26 mouse cellular contexts compared by ENCODE assay signal in the genomic region with DNA sequence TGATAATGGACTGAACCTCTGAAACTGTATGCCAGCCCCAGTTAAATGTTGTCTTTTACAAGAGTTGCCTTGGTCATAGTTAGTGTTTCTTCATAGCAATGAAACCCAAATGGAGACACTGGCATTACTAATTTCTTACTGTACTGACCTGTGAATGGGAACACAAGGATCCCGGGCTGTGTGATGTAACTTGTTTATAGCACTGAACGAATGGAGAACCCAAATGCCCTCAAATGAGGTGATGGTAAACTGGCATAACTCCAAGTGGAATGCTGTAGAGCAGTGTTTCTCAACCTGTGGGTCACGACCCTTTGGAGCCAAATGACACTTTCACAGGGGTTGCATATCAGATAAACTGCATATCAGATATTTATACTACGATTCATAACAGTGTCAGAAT. TPM values are rescaled to one million over a fixed set of nuclear protein-coding genes. Genes with fewer than 3 reads are reported as not detected.
DNase-seq lines count a peak whose midpoint lies in the region; ATAC-seq and TF ChIP-seq lines count a peak whose summit lies in the region.
"Had no signal": no experiment of that assay in that cellular context is flagged by ENCODE, and none has a peak within 500 bp of the region (broad histone marks: within the 10 kb centered on the region; RNA-seq: fewer than 3 reads in every experiment).

No protein-coding gene starts in this region.

- H3K4me2 ChIP-seq in liver, postnatal 0 days (ENCODE audit: low read depth, low read length): no peak overlapping the region
- H3K4me2 ChIP-seq in liver, embryonic 11.5 days: no peak overlapping the region
- H3K4me2 ChIP-seq in hindbrain, embryonic 16.5 days (ENCODE audit: low read length): no peak overlapping the region

- no peak overlapping the region for H3K27ac ChIP-seq in liver, adult 2 months (replicated peaks; ENCODE audit: insufficient read depth, low read depth, low read length)
- no peak overlapping the region for H3K27ac ChIP-seq in liver, postnatal 0 days (ENCODE audit: low read depth)
- no peak overlapping the region for H3K27ac ChIP-seq in liver, embryonic 11.5 days (ENCODE audit: low read depth, low read length)
- no peak overlapping the region for H3K27ac ChIP-seq in ES-E14 (ENCODE audit: insufficient read depth, low read depth, low read length, poor library complexity, severe bottlenecking)
- H3K27ac ChIP-seq in hindbrain, embryonic 16.5 days (ENCODE audit: low read depth, low read length): no peak overlapping the region

- no peak overlapping the region for H3K9ac ChIP-seq in liver, adult 2 months (ENCODE audit: low read depth, low read length)
- H3K9ac ChIP-seq in liver, postnatal 0 days (replicated peaks): no peak overlapping the region
- no peak overlapping the region for H3K9ac ChIP-seq in liver, embryonic 11.5 days (ENCODE audit: low read depth, low read length)
- H3K9ac ChIP-seq in ES-E14 (ENCODE audit: insufficient read depth, low read depth, low read length, poor library complexity, severe bottlenecking): no peak overlapping the region
- no peak overlapping the region for H3K9ac ChIP-seq in hindbrain, embryonic 16.5 days (ENCODE audit: low read depth, low read length)

- ATAC-seq in liver, postnatal 0 days: peak; percentile 80
- ATAC-seq in liver, embryonic 11.5 days (replicated peaks; ENCODE audit: low FRiP score): no peak
- ATAC-seq in hindbrain, embryonic 16.5 days: no peak
- ATAC-seq: activated CD4-positive, CD25-positive, alpha-beta regulatory T cell, adult 4 months; CD4-positive, CD25-positive, alpha-beta regulatory T cell, adult 4 months; Patski had no signal

- 16% methylated on average over 4 of the region's 4 CpGs for WGBS in liver, adult 2 months
- 49% methylated on average over 4 of the region's 4 CpGs for WGBS in liver, postnatal 0 days (ENCODE audit: insufficient replicate concordance)
- 72% methylated on average over 4 of the region's 4 CpGs for WGBS in liver, embryonic 11.5 days
- 83% methylated on average over 4 of the region's 4 CpGs for WGBS in hindbrain, embryonic 16.5 days

- no peaks in the 10 kb centered on the region for H3K9me3 ChIP-seq in liver, postnatal 0 days (ENCODE audit: low read length)
- no peaks in the 10 kb centered on the region for H3K9me3 ChIP-seq in liver, embryonic 11.5 days (ENCODE audit: control insufficient read depth, low read length)
- H3K9me3 ChIP-seq in ES-E14 (ENCODE audit: control insufficient read depth, insufficient read depth, low read depth, low read length): no peaks in the 10 kb centered on the region
- no peaks in the 10 kb centered on the region for H3K9me3 ChIP-seq in hindbrain, embryonic 16.5 days (ENCODE audit: control insufficient read depth, low read length)
- H3K9me3 ChIP-seq: G1E had no signal

- no peak overlapping the region for H3K4me3 ChIP-seq in liver, adult 2 months (ENCODE audit: insufficient read depth, low read depth, low read length)
- H3K4me3 ChIP-seq in liver, postnatal 0 days (ENCODE audit: low read depth, low read length): no peak overlapping the region
- H3K4me3 ChIP-seq in liver, embryonic 11.5 days (ENCODE audit: low read depth, low read length): no peak overlapping the region
- no peak overlapping the region for H3K4me3 ChIP-seq in ES-E14 (ENCODE audit: insufficient read depth in 1 of 2, low read depth in 1 of 2, low read length in 2 of 2, poor library complexity in 1 of 2, severe bottlenecking in 1 of 2)
- no peak overlapping the region for H3K4me3 ChIP-seq in hindbrain, embryonic 16.5 days (ENCODE audit: low read length)

- TF ChIP-seq POLR2A in liver, adult 2 months (IDR thresholded peaks at IDR 0.05; ENCODE audit: extremely low read depth, insufficient read depth, low read length): no peak

- H3K27me3 ChIP-seq in liver, adult 2 months (ENCODE audit: control insufficient read depth, insufficient read depth, low read length): no peaks in the 10 kb centered on the region
- no peaks in the 10 kb centered on the region for H3K27me3 ChIP-seq in liver, postnatal 0 days (ENCODE audit: insufficient read depth, low read length)
- no peaks in the 10 kb centered on the region for H3K27me3 ChIP-seq in liver, embryonic 11.5 days (replicated peaks; ENCODE audit: control insufficient read depth, insufficient read depth, low read length)
- H3K27me3 ChIP-seq in hindbrain, embryonic 16.5 days (replicated peaks; ENCODE audit: control insufficient read depth, insufficient read depth, low read length): no peaks in the 10 kb centered on the region
- H3K27me3 ChIP-seq: Patski had no signal

- H3K79me2 ChIP-seq in liver, adult 2 months (ENCODE audit: control insufficient read depth, insufficient read depth, low read length): no peaks in the 10 kb centered on the region

- no peak for TF ChIP-seq CTCF in liver, adult 2 months (IDR thresholded peaks at IDR 0.05; ENCODE audit: low read depth, low read length)
- no peak for TF ChIP-seq CTCF in liver, postnatal 0 days (IDR thresholded peaks at IDR 0.05; ENCODE audit: low read depth)

- TF ChIP-seq EP300 in liver, postnatal 0 days (IDR thresholded peaks at IDR 0.05; ENCODE audit: low read depth): peak; percentile 59

- in situ Hi-C loops in ES-E14 (cut with MboI; ENCODE audit: low sequenced_read_pairs in 2 of 2, unreplicated experiment in 2 of 2): loop anchor here (10.0 to 25.0 kb wide), 3 partner anchors 277 to 459 kb away; no protein-coding TSS in a partner anchor

- H3K36me3 ChIP-seq in liver, adult 2 months (ENCODE audit: control insufficient read depth, insufficient read depth, low read length): no peaks in the 10 kb centered on the region
- no peaks in the 10 kb centered on the region for H3K36me3 ChIP-seq in liver, postnatal 0 days (replicated peaks; ENCODE audit: insufficient read depth, low read length)
- H3K36me3 ChIP-seq in liver, embryonic 11.5 days (ENCODE audit: control insufficient read depth, insufficient read depth, low read length): no peaks in the 10 kb centered on the region
- H3K36me3 ChIP-seq in ES-E14 (ENCODE audit: control insufficient read depth, insufficient read depth, low read length, poor library complexity, severe bottlenecking): no peaks in the 10 kb centered on the region
- no peaks in the 10 kb centered on the region for H3K36me3 ChIP-seq in hindbrain, embryonic 16.5 days (ENCODE audit: control insufficient read depth, insufficient read depth, low read length)
- H3K36me3 ChIP-seq: G1E had no signal

- H3K4me1 ChIP-seq in liver, adult 2 months (ENCODE audit: control insufficient read depth, insufficient read depth, low read length): no peaks in the 10 kb centered on the region
- H3K4me1 ChIP-seq in liver, postnatal 0 days (ENCODE audit: insufficient read depth): no peaks in the 10 kb centered on the region
- no peaks in the 10 kb centered on the region for H3K4me1 ChIP-seq in liver, embryonic 11.5 days (replicated peaks; ENCODE audit: control insufficient read depth, insufficient read depth, low read length)
- H3K4me1 ChIP-seq in ES-E14 (ENCODE audit: control insufficient read depth in 2 of 2, insufficient read depth in 2 of 2, low read length in 2 of 2, poor library complexity in 1 of 2): no peaks in the 10 kb centered on the region
- no peaks in the 10 kb centered on the region for H3K4me1 ChIP-seq in hindbrain, embryonic 16.5 days (ENCODE audit: control insufficient read depth, insufficient read depth, low read depth, low read length)

- peak; percentile 47 for DNase-seq in liver, adult 2 months (ENCODE audit: extremely low read depth, low read depth, low spot score)
- DNase-seq in liver (no peak), ES-E14 (ENCODE audit: low read depth, low spot score) (no peak), adipocyte (ENCODE audit: low spot score) (peak; percentile 54)
- no peak for DNase-seq in liver, postnatal 0 days
- no peak for DNase-seq in liver, embryonic 11.5 days (ENCODE audit: low spot score)
- no peak for DNase-seq in spleen, adult 18-20 months
- DNase-seq: adrenal gland, adult 2 months; adrenal gland, adult 8-10 months; adrenal gland, postnatal 10 days; adrenal gland, postnatal 14 days; adrenal gland, postnatal 25 days; adrenal gland, postnatal 36 days; B cell, adult 2 months; cerebellum, adult 11 months; cerebellum, adult 11-12 months; cerebellum, adult 18-20 months had no signal

TF ChIP-seq in ES-E14, 5 proteins besides CTCF, POLR2A, EP300 and RAD21:
- TF ChIP-seq HCFC1 (IDR thresholded peaks at IDR 0.05; ENCODE audit: borderline replicate concordance, insufficient read depth, low read length) (no peak), ZNF384 (IDR thresholded peaks at IDR 0.05; ENCODE audit: low read depth, low read length) (no peak), MAFK (IDR thresholded peaks at IDR 0.05; ENCODE audit: insufficient read depth, low read depth, low read length) (no peak), ZC3H11A (IDR thresholded peaks at IDR 0.05; ENCODE audit: borderline replicate concordance, low read depth, low read length) (no peak), CHD2 (IDR thresholded peaks at IDR 0.05; ENCODE audit: low read depth, low read length) (peak; percentile 63; the same call in 1 of the 2 replicates)

RNA-seq across cellular contexts. Expression of a gene that starts 41.1 kb away (rescaled TPM):
- not detected in 2 replicates for total RNA-seq in liver, adult 2 months (2014; rRNA removed)
- polyA plus RNA-seq in liver, adult 2 months (2012; rRNA removed): not detected in 2 replicates
- polyA plus RNA-seq in liver, postnatal 0 days (2015; fragmentation: Nextera tagmentation; extraction: Ambion mirVana): 0.07 TPM in 1 of 2 replicates, not detected in the other
- not detected in 2 replicates for polyA plus RNA-seq in liver, embryonic 11.5 days (2014; fragmentation: Nextera tagmentation; extraction: Ambion mirVana)
- total RNA-seq in ES-E14 (2012; rRNA removed): 495 and 1,395 TPM in 2 replicates
- polyA plus RNA-seq in hindbrain, embryonic 16.5 days (2015; fragmentation: Nextera tagmentation; extraction: Ambion mirVana): 3.4 and 3.9 TPM in 2 replicates
- total RNA-seq: adrenal gland, adult 18-20 months; adrenal gland, adult 2 months; adrenal gland, adult 8-10 months; adrenal gland, postnatal 10 days; adrenal gland, postnatal 14 days; adrenal gland, postnatal 25 days; adrenal gland, postnatal 36 days; CH12.LX; G1E; MEL had no signal
- polyA plus RNA-seq: activated CD4-positive, CD25-positive, alpha-beta regulatory T cell, adult 4 months; adrenal gland, adult 2 months; C2C12; CD4-positive, CD25-positive, alpha-beta regulatory T cell, adult 4 months; G1E; Patski had no signal

Comparison
In these comparisons a context has a peak if more than half of its experiments do, and no peak if none do; other contexts are left out.
1. DNase-seq: peak in liver, adult 2 months (single experiment) and adipocyte (single experiment); none in liver (single experiment), liver, postnatal 0 days (single experiment), liver, embryonic 11.5 days (single experiment), ES-E14 (single experiment) and spleen, adult 18-20 months (0 of 2).